ENCODE assay signal across 26 mouse cellular contexts in the genomic region with DNA sequence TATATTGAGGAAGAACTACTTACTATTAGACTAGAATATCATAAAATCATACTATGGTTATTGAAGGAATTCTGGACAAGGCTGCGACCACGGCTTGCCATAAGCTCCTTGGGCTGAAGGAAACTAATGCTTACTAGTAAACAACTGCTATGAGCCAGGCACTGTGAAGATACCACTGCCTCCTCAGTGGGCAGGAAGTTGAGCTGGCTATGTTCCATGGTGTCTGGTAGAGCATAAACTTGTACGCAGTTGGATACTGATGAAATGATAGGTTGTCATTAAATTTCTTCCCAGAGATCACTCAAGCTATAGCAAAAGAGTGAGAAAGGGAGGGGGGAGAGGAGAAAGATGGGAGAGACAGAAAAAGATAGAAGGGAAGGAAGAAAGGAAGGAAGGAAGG.
A peak's percentile ranks its signal among the peaks of the same experiment; 100 is the strongest.
DNase-seq lines count a peak whose midpoint lies in the region; ATAC-seq lines count a peak whose summit lies in the region.
"Had no signal": no experiment of that assay in that cellular context is flagged by ENCODE, and none has a peak within 500 bp of the region (broad histone marks: within the 10 kb centered on the region; RNA-seq: fewer than 3 reads in every experiment).

No protein-coding gene starts in this region.

- H3K4me2 ChIP-seq in lung, embryonic 16.5 days (ENCODE audit: low read depth, low read length) = no peak overlapping the region
- H3K4me2 ChIP-seq: embryonic facial prominence, embryonic 13.5 days; embryonic facial prominence, embryonic 15.5 days; forebrain, embryonic 12.5 days had no signal

- H3K36me3 ChIP-seq in lung, embryonic 16.5 days (ENCODE audit: control insufficient read depth, insufficient read depth, low read length) = no peaks in the 10 kb centered on the region
- H3K36me3 ChIP-seq in heart, embryonic 10.5 days = no peaks in the 10 kb centered on the region
- H3K36me3 ChIP-seq: embryonic facial prominence, embryonic 13.5 days; embryonic facial prominence, embryonic 15.5 days; forebrain, embryonic 10.5 days; forebrain, embryonic 12.5 days; G1E had no signal

- H3K9me3 ChIP-seq in lung, embryonic 16.5 days (ENCODE audit: control insufficient read depth, low read length) = no peaks in the 10 kb centered on the region
- H3K9me3 ChIP-seq in heart, embryonic 10.5 days = no peaks in the 10 kb centered on the region
- H3K9me3 ChIP-seq: embryonic facial prominence, embryonic 13.5 days; embryonic facial prominence, embryonic 15.5 days; forebrain, embryonic 10.5 days; forebrain, embryonic 12.5 days; G1E had no signal

- no peak overlapping the region for H3K4me3 ChIP-seq in lung, embryonic 16.5 days (ENCODE audit: low read length)
- no peak overlapping the region for H3K4me3 ChIP-seq in heart, embryonic 10.5 days
- H3K4me3 ChIP-seq: embryonic facial prominence, embryonic 13.5 days; embryonic facial prominence, embryonic 15.5 days; erythroblast, embryonic 14.5 days; forebrain, embryonic 10.5 days; forebrain, embryonic 12.5 days had no signal

- no peak overlapping the region for H3K9ac ChIP-seq in lung, embryonic 16.5 days (ENCODE audit: low read length)
- H3K9ac ChIP-seq: embryonic facial prominence, embryonic 13.5 days; embryonic facial prominence, embryonic 15.5 days; forebrain, embryonic 12.5 days had no signal

- 54% methylated on average over 3 of the region's 3 CpGs for WGBS in lung, embryonic 16.5 days
- 91% methylated on average over 3 of the region's 3 CpGs for WGBS in heart, embryonic 10.5 days

- DNase-seq in embryo, embryonic 10 days (ENCODE audit: low spot score) = peak; percentile 2
- no peak for DNase-seq in embryo, embryonic 11 days
- no peak for DNase-seq in lung, postnatal 36 days
- DNase-seq in heart, embryonic 10.5 days (ENCODE audit: low spot score) = no peak
- DNase-seq: adrenal gland, adult 2 months; adrenal gland, postnatal 10 days; adrenal gland, postnatal 25 days; B cell, adult 2 months; cerebellum, adult 11 months; cerebellum, adult 18-20 months; cerebellum, adult 8-10 months; cerebellum, adult 9-11 months; cerebellum, postnatal 14 days; cerebellum, postnatal 36 days had no signal

- H3K27ac ChIP-seq in lung, embryonic 16.5 days (ENCODE audit: low read length) = no peak overlapping the region
- H3K27ac ChIP-seq in heart, embryonic 10.5 days = no peak overlapping the region
- H3K27ac ChIP-seq: embryonic facial prominence, embryonic 13.5 days; embryonic facial prominence, embryonic 15.5 days; forebrain, embryonic 10.5 days; forebrain, embryonic 12.5 days had no signal

- peak; percentile 30; the same call in 1 of the 2 replicates for ATAC-seq in lung, embryonic 16.5 days (ENCODE audit: low read depth)
- ATAC-seq in megakaryocyte-erythroid progenitor cell, adult 5-6 weeks (replicated peaks; ENCODE audit: low FRiP score, low TSS enrichment, poor library complexity, severe bottlenecking) = peak; percentile 60; the same call in 1 of the 2 replicates
- ATAC-seq: CD4-positive, CD25-positive, alpha-beta regulatory T cell, adult 4 months; forebrain, embryonic 14.5 days; forebrain, embryonic 16.5 days had no signal

- H3K4me1 ChIP-seq in lung, embryonic 16.5 days (replicated peaks; ENCODE audit: control insufficient read depth, insufficient read depth, low read length) = no peaks in the 10 kb centered on the region
- H3K4me1 ChIP-seq in heart, embryonic 10.5 days = 0 out of 2 replicates have a peak, but pooled peaks cover 8% of the 10 kb centered on the region
- H3K4me1 ChIP-seq: forebrain, embryonic 12.5 days had no signal

- no peaks in the 10 kb centered on the region for H3K27me3 ChIP-seq in lung, embryonic 16.5 days (ENCODE audit: control insufficient read depth, insufficient read depth, low read depth, low read length)
- no peaks in the 10 kb centered on the region for H3K27me3 ChIP-seq in heart, embryonic 10.5 days (ENCODE audit: insufficient read depth, poor library complexity, severe bottlenecking)
- H3K27me3 ChIP-seq: CH12.LX; embryonic facial prominence, embryonic 13.5 days; embryonic facial prominence, embryonic 15.5 days; forebrain, embryonic 12.5 days had no signal
